Mouse (Mus musculus): ENCODE measurements around the gene Arfgef2.

Gene Arfgef2

DNA sequence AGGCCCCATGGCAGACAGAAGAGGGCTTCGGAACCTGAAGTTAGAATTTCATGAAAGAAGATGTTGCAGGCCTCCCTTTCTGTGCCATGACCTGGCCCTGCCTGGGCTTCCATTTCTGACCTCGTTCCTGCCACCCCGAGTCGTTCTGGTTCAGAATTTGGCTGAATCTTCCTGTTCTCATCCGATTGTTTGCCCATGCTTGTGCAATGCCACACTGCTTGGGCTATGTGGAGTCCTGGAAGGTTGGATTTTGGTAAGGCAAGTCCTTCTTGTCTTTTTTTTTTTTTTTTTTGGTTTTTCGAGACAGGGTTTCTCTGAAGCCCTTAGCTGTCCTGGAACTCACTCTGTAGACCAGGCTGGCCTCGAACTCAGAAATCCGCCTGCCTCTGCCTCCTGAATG is 50.4 kb downstream of the Arfgef2 start:
- no peak for DNase-seq (ENCODE audit: inconsistent age in 2 of 2, low spot score in 1 of 2)

DNA sequence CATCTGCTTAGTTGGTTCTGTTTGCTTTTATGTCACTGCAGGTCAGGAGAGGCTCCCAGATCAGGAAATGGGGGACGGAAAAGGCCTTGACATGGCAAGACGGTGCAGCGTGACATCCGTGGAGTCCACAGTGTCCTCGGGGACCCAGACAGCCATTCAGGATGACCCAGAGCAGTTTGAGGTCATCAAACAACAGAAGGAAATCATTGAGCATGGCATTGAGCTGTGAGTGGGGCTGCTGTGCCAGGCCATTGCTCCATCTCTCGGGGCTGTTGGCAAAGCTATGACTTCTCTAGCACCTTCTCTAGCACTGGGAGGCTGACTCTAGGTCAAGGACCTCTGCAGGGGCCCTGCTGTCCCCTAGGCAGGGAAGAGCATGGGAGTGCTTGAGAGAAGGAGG is 51.0 kb downstream of the Arfgef2 start:
- peak in 1 of 2 experiments; percentile 76 for DNase-seq (ENCODE audit: inconsistent age in 2 of 2, low spot score in 1 of 2)

DNA sequence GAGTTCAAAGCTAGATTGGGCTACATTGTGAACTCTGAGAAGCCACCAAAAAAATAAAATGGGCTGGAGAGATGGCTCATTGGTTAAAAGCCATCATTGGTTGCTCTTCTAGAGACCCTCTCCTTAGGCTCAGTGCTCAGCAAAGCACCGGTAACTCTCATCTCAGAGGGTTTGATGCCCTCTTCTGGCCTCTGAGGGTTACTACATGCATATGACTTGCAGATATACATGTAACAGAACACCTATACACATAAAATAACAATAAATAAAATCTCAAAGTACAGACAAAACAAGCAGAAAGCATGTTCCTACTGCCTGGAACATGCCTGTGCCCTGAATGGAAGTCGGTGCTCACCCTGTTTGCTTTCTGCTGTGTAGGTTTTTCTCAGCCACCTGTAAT is 51.7 kb downstream of the Arfgef2 start:
- DNase-seq (ENCODE audit: inconsistent age in 2 of 2, low spot score in 1 of 2) = peak in 1 of 2 experiments; percentile 52

DNA sequence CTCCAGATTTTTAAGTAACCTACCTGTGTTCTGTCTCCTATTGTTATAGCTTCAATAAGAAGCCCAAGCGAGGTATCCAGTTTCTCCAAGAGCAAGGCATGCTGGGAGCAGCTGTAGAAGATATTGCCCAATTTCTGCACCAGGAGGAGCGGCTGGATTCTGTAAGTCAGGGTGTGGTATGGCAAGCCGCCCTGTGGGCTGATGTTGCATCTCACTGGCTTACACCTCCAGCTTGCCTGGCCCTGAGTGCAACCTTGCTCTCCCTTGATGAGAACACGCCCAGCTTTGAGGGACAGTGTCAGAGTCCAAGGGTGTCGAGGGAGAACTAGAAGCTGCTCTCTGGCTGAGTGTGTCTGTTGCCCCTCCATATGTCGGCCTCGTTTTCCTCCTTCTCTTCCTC is 53.8 kb downstream of the Arfgef2 start:
- DNase-seq (ENCODE audit: inconsistent age in 2 of 2, low spot score in 1 of 2) = peak in 1 of 2 experiments; percentile 39

DNA sequence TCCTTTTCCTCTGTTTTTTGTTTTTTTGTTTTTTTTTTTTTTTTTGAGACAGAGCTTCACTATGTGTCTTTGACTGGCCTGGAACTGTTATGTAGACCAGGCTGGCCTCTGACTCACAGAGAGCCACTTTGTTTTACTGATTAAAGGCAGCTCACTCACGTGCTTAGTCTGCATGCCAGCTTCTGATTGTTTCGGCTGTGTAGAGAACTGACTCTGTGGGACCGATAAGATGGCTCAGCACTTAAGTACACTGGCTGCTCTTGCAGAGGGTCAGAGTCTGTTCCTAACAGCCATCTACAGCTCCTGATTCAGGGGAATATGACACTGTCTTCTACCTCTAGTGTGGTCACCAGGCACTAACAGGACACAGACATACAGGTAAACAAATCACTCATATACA is 57.1 kb downstream of the Arfgef2 start:
- DNase-seq (ENCODE audit: inconsistent age in 2 of 2, low spot score in 1 of 2) = no peak

DNA sequence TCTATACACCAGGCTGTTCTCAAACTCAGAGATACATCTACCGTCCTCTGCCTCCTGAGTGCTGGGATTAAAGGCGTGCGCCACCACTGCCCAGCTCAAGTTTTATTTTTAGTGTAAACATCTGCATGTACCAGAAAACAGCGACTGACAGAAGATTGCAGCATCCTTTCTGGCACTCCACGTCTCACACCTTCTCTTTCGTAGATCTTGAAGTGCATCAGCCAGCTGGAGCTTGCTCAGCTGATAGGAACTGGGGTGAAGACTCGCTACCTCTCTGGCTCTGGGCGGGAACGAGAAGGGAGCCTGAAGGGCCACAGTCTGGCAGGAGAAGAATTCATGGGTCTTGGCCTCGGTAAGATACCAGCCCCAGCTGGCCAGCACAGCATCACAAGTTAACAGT is 60.1 kb downstream of the Arfgef2 start:
- DNase-seq (ENCODE audit: inconsistent age in 2 of 2, low spot score in 1 of 2) = no peak

DNA sequence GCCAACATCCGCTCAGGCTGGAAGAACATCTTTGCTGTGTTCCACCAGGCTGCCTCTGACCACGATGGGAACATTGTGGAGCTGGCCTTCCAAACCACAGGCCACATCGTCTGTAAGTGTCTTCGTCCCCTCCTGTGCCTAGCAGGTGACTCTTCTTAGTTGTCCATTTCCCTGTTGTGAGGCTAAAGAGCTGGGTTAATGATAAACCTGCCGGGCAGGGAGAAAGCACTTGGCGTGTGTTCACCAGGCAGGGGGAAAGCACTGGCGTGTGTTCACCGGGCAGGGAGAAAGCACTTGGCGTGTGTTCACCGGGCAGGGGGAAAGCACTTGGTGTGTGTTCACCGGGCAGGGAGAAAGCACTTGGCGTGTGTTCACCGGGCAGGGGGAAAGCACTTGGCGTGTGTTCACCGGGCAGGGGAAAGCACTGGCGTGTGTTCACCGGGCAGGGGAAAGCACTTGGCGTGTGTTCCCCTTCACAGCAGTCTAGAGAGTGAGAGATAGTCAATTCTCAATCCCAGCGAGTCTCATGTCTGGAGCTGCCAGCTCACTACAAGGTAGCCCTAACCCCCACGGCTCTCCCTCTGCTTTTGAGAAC is 65.0 kb downstream of the Arfgef2 start:
- no peak for DNase-seq (ENCODE audit: inconsistent age in 2 of 2, low spot score in 1 of 2)

DNA sequence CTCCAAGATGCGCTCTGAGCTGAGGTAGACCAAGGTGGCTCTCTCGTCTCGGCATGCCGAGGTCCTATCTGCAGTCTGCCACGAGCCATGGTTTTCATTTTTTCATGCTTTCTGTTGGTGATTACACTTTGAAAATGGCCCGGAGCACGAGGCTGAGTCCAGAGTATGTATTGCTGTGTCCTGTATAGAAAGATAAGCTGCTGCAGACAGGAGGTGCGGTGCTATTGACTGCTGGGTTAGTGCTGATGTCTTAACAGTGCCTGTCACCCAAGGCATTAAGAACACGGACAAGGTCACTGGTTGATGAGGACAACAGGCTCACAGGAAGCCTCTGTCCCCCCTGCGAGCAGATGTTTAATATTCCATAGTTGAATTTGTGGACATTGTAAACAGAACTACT is 65.5 kb downstream of the Arfgef2 start:
- no peak for DNase-seq (ENCODE audit: inconsistent age in 2 of 2, low spot score in 1 of 2)

DNA sequence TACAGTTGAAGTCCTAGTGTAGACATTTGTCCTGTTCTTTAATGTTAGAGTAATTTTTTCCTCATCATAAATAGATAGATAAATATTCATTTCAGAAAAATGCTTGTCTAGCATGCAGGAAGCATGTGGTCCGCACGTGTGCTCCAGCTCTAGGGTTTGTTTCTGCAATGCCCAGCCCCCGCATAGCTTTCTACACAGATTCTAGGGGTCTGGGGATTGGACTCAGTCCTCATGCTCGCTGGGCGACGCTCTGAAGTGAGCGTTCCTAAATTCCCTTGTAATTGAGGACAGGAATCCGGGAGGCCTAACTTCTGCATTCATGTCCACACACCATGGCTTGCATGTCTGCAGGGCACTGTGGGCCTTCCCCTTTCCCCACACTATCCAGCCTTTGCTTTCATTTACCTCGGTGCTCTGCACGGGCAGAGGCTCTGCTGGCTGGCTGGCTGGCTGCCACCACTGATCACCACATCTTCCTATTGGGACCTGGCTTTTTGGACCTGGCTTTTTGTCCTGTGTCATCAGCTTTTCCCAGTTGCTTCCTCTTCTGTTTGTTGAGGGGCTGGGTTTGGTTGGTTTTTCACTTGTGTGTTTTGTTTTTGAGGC is 69.4 kb downstream of the Arfgef2 start:
- DNase-seq (ENCODE audit: inconsistent age in 2 of 2, low spot score in 1 of 2) = no peak

DNA sequence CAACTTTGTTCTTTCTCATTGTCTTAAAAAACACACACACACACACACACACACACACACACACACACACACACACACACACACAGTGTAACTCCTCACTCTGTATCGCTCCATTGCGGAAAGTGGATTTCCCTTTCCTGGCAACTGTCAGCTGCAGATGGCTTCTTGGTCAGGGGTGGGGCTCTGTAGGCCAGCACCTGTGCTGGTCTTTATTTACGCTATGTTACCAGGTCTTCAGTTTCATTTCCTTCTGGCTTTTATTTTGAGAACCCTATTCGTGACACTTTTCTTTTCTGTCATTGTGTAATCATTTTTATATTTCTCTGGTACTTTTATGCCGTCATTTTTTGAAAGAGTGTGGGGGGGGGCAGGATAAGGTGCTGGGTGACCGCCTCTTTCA is 70.2 kb downstream of the Arfgef2 start:
- no peak for DNase-seq (ENCODE audit: inconsistent age in 2 of 2, low spot score in 1 of 2)

DNA sequence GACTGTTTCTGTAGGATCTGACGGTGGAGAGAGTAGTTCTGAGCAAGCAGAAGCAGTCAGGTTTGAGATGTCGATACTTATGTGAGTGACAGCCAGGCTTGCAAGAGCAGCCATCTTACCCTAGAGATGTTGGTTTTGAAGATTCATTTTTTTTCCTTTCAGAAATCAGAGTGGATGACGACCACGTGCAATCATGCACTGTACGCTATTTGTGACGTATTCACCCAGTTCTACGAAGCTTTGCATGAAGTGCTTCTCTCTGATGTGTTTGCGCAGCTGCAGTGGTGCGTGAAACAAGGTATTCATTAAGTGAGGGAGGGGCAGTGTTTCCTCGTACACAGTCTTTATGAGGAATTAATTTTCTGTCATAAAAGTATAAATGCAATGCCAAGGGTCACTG is 70.9 kb downstream of the Arfgef2 start:
- DNase-seq (ENCODE audit: inconsistent age in 2 of 2, low spot score in 1 of 2) = no peak

DNA sequence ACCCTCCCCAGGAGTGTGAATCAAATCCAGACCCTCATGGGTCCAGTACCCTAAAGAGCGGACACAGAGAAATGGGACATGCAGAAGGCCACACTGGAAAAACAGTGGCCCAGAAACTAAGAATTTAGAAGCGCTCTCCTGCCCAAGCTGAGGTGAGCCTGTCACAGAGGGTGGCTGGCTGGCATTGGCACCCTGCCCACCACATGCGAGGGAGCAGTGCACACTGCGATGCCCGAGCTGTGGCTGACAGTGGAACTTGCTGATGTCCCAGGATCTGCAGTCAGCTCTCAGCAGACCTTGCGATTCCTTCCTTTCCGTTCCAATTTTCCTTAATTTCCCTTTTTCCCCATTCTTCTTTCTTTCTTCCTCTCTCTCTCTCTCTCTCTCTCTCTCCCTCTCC is 79.7 kb downstream of the Arfgef2 start:
- peak in 1 of 2 experiments; percentile 46 for DNase-seq (ENCODE audit: inconsistent age in 2 of 2, low spot score in 1 of 2)

DNA sequence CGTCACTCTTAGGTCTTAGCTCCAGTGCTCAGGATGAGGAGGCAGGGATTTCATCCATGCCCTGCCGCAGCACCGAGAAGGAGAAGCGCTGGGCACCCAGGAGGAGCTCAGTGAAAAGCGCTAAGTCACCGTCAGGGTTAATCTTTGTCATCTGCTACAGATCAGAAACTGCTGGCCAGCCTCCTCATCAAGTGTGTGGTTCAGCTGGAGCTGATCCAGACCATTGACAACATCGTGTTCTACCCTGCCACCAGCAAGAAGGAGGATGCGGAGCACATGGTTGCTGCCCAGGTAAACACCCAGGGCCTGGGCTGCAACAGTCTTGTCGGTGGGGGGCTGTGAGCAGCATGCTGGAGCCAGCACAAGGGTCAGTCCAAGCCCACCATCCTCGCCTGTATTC is 80.2 kb downstream of the Arfgef2 start:
- DNase-seq (ENCODE audit: inconsistent age in 2 of 2, low spot score in 1 of 2) = no peak

DNA sequence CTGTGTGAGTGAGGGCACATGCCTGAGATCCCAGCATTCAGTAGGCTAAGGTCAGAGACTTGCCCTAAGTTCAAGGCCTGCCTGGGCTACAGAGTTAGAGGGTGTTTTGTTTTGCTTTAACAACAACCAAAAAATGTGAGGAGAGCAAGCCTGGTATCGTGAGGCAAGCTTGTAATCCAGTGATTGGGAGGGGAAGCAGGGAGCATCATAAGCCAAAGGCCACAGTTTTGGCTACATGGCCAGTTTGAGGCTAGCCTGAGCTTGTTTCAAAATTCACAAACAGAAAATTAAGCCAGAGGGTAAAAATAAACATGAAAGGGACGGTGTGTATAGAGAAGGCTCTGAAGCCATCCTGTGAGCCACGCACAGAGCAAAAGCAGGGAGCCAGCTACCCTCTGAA is 80.8 kb downstream of the Arfgef2 start:
- no peak for DNase-seq (ENCODE audit: inconsistent age in 2 of 2, low spot score in 1 of 2)

DNA sequence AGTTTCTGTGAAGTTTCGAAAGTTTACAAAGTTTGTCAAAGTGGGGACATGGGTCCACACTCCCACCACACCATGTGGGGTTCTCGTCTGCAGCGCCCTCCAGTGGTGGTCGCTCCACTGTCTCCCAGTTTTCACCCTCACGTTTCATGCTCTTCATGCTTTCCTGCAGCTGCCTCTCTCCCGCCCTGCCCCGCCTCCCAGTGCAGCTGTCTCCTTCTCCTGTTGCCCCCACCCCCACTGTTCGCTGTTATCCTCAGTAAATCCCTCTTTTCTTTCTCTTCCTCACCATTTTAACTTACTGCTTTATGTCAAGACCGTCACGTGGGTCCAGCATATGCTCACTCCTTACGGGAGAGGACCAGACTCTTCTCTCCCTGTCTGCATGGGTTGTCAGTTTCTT is 82.4 kb downstream of the Arfgef2 start:
- DNase-seq (ENCODE audit: inconsistent age in 2 of 2, low spot score in 1 of 2) = no peak

DNA sequence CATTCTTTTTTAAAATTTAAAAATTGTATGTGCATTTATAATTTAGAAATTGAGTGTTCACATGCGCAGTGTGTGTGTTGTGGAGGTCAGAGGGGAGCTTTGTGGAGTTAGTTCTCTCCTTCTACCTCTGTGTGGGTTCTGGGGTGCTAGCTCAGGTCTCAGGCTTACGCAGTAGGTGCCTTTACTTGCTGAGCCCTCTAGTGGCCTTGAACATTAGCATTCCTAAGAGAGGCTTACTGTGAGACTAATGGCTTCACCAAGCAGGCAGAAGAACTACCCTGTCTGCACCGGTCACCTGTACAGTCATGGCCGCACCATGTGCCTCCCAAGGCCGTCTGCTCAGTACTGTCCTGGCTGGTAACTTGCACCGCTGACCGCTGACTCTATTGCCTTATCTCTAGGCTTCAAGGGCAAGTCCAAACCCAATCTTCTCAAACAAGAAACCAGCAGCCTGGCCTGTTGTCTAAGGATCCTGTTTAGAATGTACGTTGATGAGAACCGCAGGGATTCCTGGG is 86.0 kb downstream of the Arfgef2 start:
- peak; percentile 82 to 83 for DNase-seq (ENCODE audit: inconsistent age in 2 of 2, low spot score in 1 of 2)

DNA sequence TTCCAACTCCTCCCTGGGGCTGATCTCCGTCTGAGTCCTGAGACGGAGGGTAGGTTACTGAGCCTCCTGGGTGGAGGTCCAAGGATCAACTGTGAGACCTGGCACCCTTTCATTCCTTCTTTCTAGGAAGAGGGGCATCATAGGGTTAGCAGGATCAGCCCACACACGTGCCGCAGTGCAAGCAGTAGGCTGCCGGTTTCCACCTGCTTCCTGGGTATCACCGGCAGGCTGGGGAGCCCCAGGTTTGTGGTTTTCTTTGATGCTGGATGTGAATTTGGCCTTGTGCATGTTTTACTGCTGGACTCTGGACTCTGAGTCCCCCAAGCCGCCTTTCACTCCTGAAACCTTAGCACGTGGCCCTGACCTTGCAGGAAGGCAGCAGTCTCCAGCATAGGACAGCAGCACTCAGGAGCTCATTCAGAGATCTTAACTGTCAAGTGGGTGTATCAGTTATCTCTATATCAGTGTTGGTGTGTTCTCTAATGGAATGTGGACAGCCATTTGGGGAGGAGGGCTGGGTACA is 86.8 kb downstream of the Arfgef2 start:
- peak in 1 of 2 experiments; percentile 48 for DNase-seq (ENCODE audit: inconsistent age in 2 of 2, low spot score in 1 of 2)

DNA sequence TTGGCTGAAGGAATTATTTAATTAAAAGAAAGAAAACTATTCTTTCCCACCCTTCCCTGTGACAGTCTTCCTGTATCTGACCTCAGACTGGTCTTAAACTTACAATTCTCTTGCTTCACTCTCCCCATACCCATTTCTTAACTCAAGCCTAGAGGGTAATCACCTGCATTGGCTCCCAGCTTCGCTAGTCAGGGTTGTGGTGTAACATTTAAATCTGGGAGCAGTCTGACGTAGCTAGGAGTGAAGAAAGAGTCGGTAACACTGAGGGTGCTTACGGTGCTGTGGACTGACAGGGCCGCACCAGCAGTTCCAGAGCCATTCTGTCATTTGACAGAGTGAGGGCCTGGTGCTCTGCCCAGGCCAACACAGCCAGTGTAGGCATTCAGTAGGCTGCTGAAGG is 87.6 kb downstream of the Arfgef2 start:
- no peak for DNase-seq (ENCODE audit: inconsistent age in 2 of 2, low spot score in 1 of 2)

DNA sequence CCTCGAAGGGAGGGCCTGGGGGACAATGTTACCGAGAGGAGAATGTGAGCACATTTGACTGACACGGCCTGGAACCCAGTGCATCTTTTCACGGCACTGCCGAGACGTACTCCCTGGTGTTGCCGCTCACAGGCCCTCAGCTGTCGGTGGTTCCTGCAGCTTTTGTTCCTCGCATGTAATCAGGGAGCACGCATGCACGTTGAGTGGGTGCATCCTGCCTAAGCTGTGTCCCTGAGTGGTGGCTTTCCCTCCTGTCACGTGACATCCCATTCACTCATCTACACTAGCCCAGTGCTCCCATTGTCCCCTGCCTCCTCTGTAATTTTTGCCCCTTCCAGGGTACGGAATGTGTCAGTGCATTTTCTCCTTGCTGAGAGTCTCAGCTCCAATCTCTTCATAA is 91.0 kb downstream of the Arfgef2 start:
- DNase-seq (ENCODE audit: inconsistent age in 2 of 2, low spot score in 1 of 2) = no peak

DNA sequence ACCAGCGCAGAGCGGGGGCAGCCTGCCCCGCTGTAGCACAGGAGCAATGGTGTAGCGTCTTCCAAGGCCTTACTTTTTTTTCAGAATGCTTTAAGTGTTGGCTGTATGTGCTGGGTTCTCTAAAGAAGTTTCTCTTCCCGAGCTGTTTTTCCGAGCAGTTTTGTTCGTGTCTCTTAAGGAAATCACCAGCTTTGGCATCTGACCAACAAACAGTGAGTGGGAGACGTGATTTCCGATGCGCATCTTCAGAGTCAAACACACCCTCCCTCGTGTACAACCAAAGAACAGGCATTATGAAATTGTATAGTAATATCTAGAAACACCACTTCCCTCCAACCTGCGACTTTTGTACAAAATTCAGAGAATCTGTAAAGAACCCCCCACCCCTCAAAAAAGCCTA is 91.6 kb downstream of the Arfgef2 start:
- DNase-seq (ENCODE audit: inconsistent age in 2 of 2, low spot score in 1 of 2) = no peak

DNA sequence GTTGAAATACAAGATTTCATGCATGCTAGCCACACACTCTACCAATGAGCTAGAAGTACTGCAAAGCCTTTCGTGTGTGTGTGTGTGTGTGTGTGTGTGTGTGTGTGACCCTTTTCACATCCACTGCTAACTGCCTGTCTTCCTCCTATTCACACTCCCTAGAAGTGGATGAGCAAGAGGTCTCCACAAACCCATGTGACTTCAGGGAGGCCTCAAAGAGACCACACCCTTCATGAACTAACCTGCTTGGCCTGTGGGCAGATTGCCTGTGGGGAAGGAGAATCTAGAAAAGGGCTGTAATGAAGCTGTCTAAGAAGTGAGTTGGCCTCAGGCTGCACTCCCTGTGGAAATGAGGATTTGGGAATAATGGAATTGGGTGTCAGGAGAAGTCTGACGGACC is 93.8 kb downstream of the Arfgef2 start:
- DNase-seq (ENCODE audit: inconsistent age in 2 of 2, low spot score in 1 of 2) = no peak

DNA sequence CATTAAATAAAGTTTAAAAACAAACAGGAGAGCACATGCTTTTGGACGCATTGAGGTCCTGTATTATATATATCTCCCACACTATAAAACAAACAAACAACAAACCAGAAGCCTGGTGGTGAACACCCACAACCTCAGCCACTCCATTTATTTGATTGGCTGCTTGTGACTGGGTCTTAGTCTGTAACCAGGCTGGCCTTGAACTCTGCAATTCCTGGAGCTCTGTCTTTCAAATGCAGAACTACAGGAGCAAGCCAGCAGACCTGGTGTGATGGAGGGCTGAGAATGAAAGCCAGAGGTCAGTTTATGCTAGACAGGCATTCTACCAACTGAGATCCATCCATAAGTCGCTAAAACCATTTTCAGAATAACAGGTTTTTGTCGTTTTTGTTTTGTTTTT is 94.4 kb downstream of the Arfgef2 start:
- no peak for DNase-seq (ENCODE audit: inconsistent age in 2 of 2, low spot score in 1 of 2)

Data from adrenal gland, adult (tissue).